In the genomic region with DNA sequence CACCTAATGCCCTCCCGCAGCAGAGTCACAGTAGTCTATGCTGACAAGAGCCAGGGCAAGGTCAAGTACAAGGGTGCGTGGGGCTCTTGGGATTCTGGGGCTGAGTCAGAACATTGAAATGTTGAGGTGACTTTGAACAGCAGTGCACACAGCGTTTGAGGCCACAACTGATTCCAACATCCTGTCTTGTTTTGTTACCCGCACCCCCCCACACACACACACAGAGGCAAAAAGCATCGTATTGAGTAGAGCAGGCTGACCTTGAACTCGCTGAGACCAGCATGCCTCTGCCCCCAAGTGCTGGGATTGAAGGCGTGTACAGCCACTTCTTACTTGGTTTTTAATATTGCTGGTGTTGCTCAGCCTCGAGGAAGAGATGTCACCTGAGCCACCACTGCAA, we compare ENCODE assay signal across 18 mouse cellular contexts. TPM values are rescaled to one million over a fixed set of nuclear protein-coding genes. Genes with fewer than 3 reads are reported as not detected.
"Had no signal": no experiment of that assay in that cellular context is flagged by ENCODE, and none has a peak within 500 bp of the region (broad histone marks: within the 10 kb centered on the region; RNA-seq: fewer than 3 reads in every experiment).

No protein-coding gene starts in this region.

- H3K4me2 ChIP-seq: liver, embryonic 12.5 days; lung, embryonic 15.5 days; midbrain, embryonic 13.5 days; neural tube, embryonic 15.5 days had no signal

- H3K4me3 ChIP-seq: left cerebral cortex, adult 2 months; limb, embryonic 10.5 days; liver, embryonic 12.5 days; lung, embryonic 15.5 days; midbrain, embryonic 13.5 days; myocyte; neural tube, embryonic 15.5 days had no signal

- H3K27ac ChIP-seq: left cerebral cortex, adult 2 months; limb, embryonic 10.5 days; liver, embryonic 12.5 days; lung, embryonic 15.5 days; midbrain, embryonic 13.5 days; neural tube, embryonic 15.5 days had no signal

- H3K27me3 ChIP-seq: lung, embryonic 15.5 days; midbrain, embryonic 13.5 days; neural tube, embryonic 15.5 days had no signal

- H3K9ac ChIP-seq: liver, embryonic 12.5 days; lung, embryonic 15.5 days; midbrain, embryonic 13.5 days; neural tube, embryonic 15.5 days had no signal

- H3K9me3 ChIP-seq: limb, embryonic 10.5 days; liver, embryonic 12.5 days; lung, embryonic 15.5 days; midbrain, embryonic 13.5 days; neural tube, embryonic 15.5 days had no signal

- H3K36me3 ChIP-seq: limb, embryonic 10.5 days; liver, embryonic 12.5 days; lung, embryonic 15.5 days; midbrain, embryonic 13.5 days; neural tube, embryonic 15.5 days had no signal

- H3K4me1 ChIP-seq: liver, embryonic 12.5 days; lung, embryonic 15.5 days; midbrain, embryonic 13.5 days; neural tube, embryonic 15.5 days had no signal

- DNase-seq: kidney, adult 8-10 months; right cerebral cortex, adult 18-20 months; right cerebral cortex, postnatal 4 days; spleen, adult 18-20 months; thymus, postnatal 4 days had no signal

- ATAC-seq: liver, embryonic 12.5 days; midbrain, embryonic 13.5 days had no signal

RNA-seq across cellular contexts. Expression of gene Theg, which starts 12.8 kb away (rescaled TPM):
- polyA plus RNA-seq: kidney, embryonic 16.5 days; limb, embryonic 10.5 days; limb, embryonic 14.5 days; liver, embryonic 12.5 days; liver, embryonic 16.5 days; lung, embryonic 15.5 days; midbrain, embryonic 13.5 days; myocyte; neural tube, embryonic 11.5 days; stomach, embryonic 14.5 days; thymus, postnatal 0 days had no signal

RNA-seq across cellular contexts. Expression of gene C2cd4c, which starts 39.5 kb away (rescaled TPM):
- polyA plus RNA-seq: limb, embryonic 10.5 days; liver, embryonic 12.5 days; liver, embryonic 16.5 days; lung, embryonic 15.5 days; thymus, postnatal 0 days had no signal
